Mouse (Mus musculus) heart, embryonic 14.5 days (tissue): ENCODE measurements around the gene Tekt2. TPM values are rescaled to one million over a fixed set of nuclear protein-coding genes. Genes with fewer than 3 reads are reported as not detected.

Experiments used
- ATAC-seq: fragments of 200-750 bp; cut with Nextera tagmentation; 2 replicates; pipeline ENCODE4 v1.8.0; 2017; ENCODE audit warnings: low read depth, moderate TSS enrichment; ENCODE audit not compliant: insufficient number of reproducible peaks, insufficient read depth, low FRiP score
- H3K27ac ChIP-seq, 2 experiments: fragments of 200-500 bp in 1 of 2; fragments of 300-500 bp in 1 of 2; sonication (generic) in 1 of 2; replicated peaks in 1 of 2; 2 replicates each; pipeline ENCODE4 v1.5.1; 2012 to 2014; ENCODE audit warnings: low read depth in 2 of 2, low read length in 2 of 2, control low read depth in 1 of 2, mild to moderate bottlenecking in 1 of 2, mixed read lengths in 1 of 2; ENCODE audit not compliant: control insufficient read depth in 1 of 2, insufficient read depth in 1 of 2
- H3K27me3 ChIP-seq: fragments of 300-500 bp; sonication (generic); 2 replicates; pipeline ENCODE4 v1.6.1; 2014; ENCODE audit warnings: mild to moderate bottlenecking, low read length, control low read depth; ENCODE audit not compliant: control insufficient read depth, insufficient read depth
- H3K36me3 ChIP-seq: fragments of 300-500 bp; sonication (generic); 2 replicates; pipeline ENCODE4 v1.6.1; 2014; ENCODE audit warnings: mild to moderate bottlenecking, control low read depth, low read length, mixed read lengths; ENCODE audit not compliant: control insufficient read depth, insufficient read depth
- H3K4me1 ChIP-seq, 2 experiments: fragments of 200-500 bp in 1 of 2; fragments of 300-500 bp in 1 of 2; sonication (generic) in 1 of 2; 2 replicates each; pipeline ENCODE4 v1.6.1; 2012 to 2014; ENCODE audit warnings: low read length in 2 of 2, control low read depth in 1 of 2, mixed read lengths in 1 of 2; ENCODE audit not compliant: control insufficient read depth in 2 of 2, insufficient read depth in 2 of 2
- H3K4me2 ChIP-seq: fragments of 300-500 bp; sonication (generic); 2 replicates; pipeline ENCODE4 v1.6.1; 2014; ENCODE audit warnings: mild to moderate bottlenecking, low read length
- H3K4me3 ChIP-seq, 2 experiments: fragments of 200-500 bp in 1 of 2; fragments of 300-500 bp in 1 of 2; sonication (generic) in 1 of 2; 2 replicates each; pipeline ENCODE4 v1.5.1; 2012 to 2014; ENCODE audit warnings: low read length in 2 of 2, mild to moderate bottlenecking in 2 of 2, control low read depth in 1 of 2, low read depth in 1 of 2, moderate library complexity in 1 of 2; ENCODE audit not compliant: control insufficient read depth in 1 of 2, insufficient read depth in 1 of 2
- H3K9ac ChIP-seq: fragments of 300-500 bp; sonication (generic); 2 replicates; pipeline ENCODE4 v1.6.1; 2014; ENCODE audit warnings: mild to moderate bottlenecking, low read length
- H3K9me3 ChIP-seq: fragments of 300-500 bp; sonication (generic); 2 replicates; pipeline ENCODE4 v1.6.1; 2016; ENCODE audit warnings: low read length, control low read depth; ENCODE audit not compliant: control insufficient read depth
- WGBS: fragments of 180-500 bp; shearing (Covaris S2); extraction: QIAGEN DNeasy Blood & Tissue Kit; methylation state at CpG from one replicate; pipeline ENCODE4 v1.1.7; 2014; 5-methylcytosine and 5-hydroxymethylcytosine counted together
- polyA plus RNA-seq: library from polyadenylated mRNA; unstranded; fragments of >200 nt; fragmentation: Nextera tagmentation; extraction: Ambion mirVana; gene quantifications from 2 replicates; pipeline ENCODE4 v1.2.1, GENCODE M21; 2014

Tekt2 gene
- polyA plus RNA-seq, 1 experiment from 2014 or later, result 0.96 TPM

DNA sequence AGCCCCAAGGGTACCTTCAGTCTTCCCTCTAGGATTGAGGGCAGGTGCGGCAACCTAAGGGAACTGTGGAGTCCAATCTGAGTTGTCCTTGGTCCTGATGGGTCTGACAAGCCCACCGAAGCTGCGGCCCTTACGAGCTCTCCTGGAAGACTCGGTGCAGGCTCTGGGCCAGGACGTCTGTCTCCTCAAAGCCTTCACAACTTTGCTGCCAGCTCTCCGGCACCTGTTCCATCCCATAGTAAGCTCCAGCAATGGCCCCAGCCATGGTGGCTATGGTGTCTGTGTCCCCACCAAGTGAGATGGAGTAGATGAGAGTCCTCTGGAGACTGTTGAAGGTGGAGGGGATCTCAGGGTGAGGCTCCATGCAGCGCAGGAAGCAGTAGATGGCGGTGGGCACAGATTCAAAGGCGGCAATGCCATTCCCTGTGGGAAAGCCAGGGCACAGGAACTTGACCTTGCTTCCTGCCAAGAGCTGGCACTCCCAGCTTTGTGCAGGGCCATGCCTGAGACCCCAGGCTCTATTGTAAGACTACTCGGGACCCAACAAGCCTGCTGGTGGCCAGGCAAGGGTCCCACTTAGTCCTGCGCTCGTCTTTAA is 8.9 kb downstream of the Tekt2 start:
- H3K27ac ChIP-seq, result no peak overlapping the region
- 91% methylated on average over 13 of the region's 13 CpGs for WGBS

DNA sequence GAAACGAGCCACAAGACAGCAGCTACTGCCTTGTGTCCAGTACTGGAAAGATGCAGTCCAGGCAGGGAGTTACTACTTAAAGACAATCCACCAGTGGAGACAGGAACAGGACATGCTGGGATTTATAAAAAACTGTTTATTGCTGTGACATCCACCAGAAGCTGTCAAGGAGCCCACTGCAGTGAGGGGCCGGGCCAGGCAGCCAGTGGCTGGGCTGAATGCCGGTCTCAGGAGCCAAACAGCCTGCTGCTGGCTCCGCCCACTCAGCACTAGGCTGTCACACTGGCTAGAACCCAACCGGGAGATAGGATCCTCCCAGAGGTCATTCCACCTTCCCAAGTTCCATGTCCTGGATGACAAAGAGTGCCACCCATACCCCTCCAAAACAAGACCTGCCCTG is 9.6 kb downstream of the Tekt2 start:
- Histone ChIP-seq H3K36me3 (peaks cover 38% of the 10 kb centered on the region), H3K4me3 (no peak overlapping the region), H3K27me3 (no peaks in the 10 kb centered on the region), H3K9me3 (no peaks in the 10 kb centered on the region), H3K27ac (no peak overlapping the region), H3K9ac (peak overlapping the region; percentile 11; the same call in 1 of the 2 replicates), H3K4me1 (peaks cover 5 to 13% of the 10 kb centered on the region in 2 experiments), H3K4me2 (no peak overlapping the region)
- ATAC-seq, result 0 out of 2 replicates have a peak, but pooled peaks have one; percentile 41
- WGBS, result 25% methylated on average over 5 of the region's 5 CpGs

More for the DNA sequence above, 8.9 kb downstream of the Tekt2 start:
- no peak overlapping the region for H3K9ac ChIP-seq
- no peak overlapping the region for H3K4me2 ChIP-seq
- no peaks in the 10 kb centered on the region for H3K9me3 ChIP-seq
- ATAC-seq, result no peak
- no peak overlapping the region for H3K4me3 ChIP-seq
- peaks cover 38% of the 10 kb centered on the region for H3K36me3 ChIP-seq
- H3K27me3 ChIP-seq, result no peaks in the 10 kb centered on the region
- peaks cover 5 to 13% of the 10 kb centered on the region in 2 experiments for H3K4me1 ChIP-seq

DNA sequence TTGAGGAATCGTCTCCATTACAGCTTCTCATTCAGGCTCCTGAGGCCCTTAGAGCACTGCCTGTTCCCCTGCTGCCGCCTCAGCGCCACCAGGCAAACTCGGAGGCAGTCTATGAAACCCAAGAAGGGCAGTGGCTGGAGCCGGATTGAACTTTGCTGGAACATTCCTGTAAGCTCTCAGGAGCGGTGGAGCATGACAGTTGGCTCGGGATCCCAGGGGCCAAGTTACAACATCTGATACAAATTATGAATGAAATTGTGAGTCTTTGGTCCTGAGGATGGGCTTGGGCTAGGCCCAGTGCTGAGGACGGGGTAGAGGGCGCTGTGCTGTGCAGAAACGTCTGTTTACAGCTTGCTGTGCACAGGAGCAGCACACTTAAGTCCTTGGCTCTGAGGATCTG is 11.1 kb downstream of the Tekt2 start:
- H3K27me3 ChIP-seq, result no peaks in the 10 kb centered on the region; the same call in 1 of the 2 replicates
- H3K9ac ChIP-seq, result no peak overlapping the region
- H3K27ac ChIP-seq, result no peak overlapping the region
- no peak overlapping the region for H3K4me3 ChIP-seq
- H3K36me3 ChIP-seq, result peaks cover 38% of the 10 kb centered on the region
- no peak for ATAC-seq
- no peaks in the 10 kb centered on the region for H3K9me3 ChIP-seq
- 60% methylated on average over 10 of the region's 10 CpGs for WGBS
- no peak overlapping the region for H3K4me2 ChIP-seq
- H3K4me1 ChIP-seq, result peaks cover 2 to 8% of the 10 kb centered on the region in 2 experiments

DNA sequence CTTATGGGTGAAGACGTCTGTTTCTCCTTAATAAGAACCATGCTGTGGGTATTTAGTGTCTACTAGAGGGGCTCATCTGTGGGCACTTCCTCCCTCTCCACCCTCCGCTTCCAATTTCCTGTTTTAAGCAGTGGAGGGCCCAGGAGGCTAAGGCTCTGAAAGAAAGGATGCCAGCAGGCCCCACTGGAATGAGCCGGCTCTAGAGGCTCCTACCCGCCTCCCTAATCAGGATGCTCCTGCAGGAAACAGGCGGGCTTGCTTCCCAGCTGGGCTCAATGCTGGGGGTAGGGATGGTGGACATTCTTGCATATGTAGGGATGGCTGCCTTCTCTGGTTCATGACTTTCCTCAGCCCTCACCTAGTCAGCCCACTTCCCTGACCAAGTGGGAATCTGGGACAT is 12.3 kb downstream of the Tekt2 start:
- no peaks in the 10 kb centered on the region for H3K9me3 ChIP-seq
- H3K4me1 ChIP-seq, result peaks cover 2 to 9% of the 10 kb centered on the region in 2 experiments
- H3K27ac ChIP-seq, result peak overlapping the region in 1 of 2 experiments; percentile 41; a peak in 1 of 4 replicates
- peaks cover 33% of the 10 kb centered on the region for H3K36me3 ChIP-seq
- H3K27me3 ChIP-seq, result peaks cover 9% of the 10 kb centered on the region; the same call in 1 of the 2 replicates
- H3K9ac ChIP-seq, result no peak overlapping the region
- 40% methylated on average over 5 of the region's 5 CpGs for WGBS
- ATAC-seq, result no peak
- H3K4me2 ChIP-seq, result no peak overlapping the region
- H3K4me3 ChIP-seq, result no peak overlapping the region

DNA sequence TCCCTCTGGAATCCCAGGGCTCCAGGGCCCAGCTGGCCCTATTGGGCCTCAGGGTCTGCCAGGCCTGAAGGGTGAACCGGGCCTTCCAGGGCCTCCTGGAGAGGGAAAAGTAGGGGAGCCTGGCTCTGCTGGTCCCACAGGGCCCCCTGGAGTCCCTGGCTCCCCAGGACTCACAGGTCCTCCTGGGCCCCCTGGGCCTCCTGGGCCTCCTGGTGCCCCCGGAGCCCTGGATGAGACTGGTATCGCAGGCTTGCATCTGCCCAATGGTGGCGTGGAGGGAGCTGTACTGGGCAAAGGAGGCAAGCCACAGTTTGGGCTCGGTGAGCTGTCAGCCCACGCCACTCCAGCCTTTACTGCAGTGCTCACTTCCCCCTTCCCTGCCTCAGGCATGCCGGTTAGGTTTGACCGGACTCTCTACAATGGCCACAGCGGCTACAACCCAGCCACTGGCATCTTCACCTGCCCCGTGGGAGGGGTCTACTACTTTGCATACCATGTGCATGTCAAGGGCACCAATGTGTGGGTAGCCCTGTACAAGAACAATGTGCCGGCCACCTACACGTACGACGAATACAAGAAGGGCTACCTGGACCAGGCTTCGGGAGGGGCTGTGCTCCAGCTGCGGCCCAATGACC is 13.8 kb downstream of the Tekt2 start:
- no peak overlapping the region for H3K9ac ChIP-seq
- peaks cover 18% of the 10 kb centered on the region for H3K36me3 ChIP-seq
- H3K27me3 ChIP-seq, result peaks cover 9% of the 10 kb centered on the region; the same call in 1 of the 2 replicates
- 87% methylated on average over 16 of the region's 16 CpGs for WGBS
- no peak overlapping the region for H3K27ac ChIP-seq
- H3K4me3 ChIP-seq, result no peak overlapping the region
- peaks cover 2 to 9% of the 10 kb centered on the region in 2 experiments for H3K4me1 ChIP-seq
- H3K9me3 ChIP-seq, result no peaks in the 10 kb centered on the region
- H3K4me2 ChIP-seq, result no peak overlapping the region
- ATAC-seq, result no peak

DNA sequence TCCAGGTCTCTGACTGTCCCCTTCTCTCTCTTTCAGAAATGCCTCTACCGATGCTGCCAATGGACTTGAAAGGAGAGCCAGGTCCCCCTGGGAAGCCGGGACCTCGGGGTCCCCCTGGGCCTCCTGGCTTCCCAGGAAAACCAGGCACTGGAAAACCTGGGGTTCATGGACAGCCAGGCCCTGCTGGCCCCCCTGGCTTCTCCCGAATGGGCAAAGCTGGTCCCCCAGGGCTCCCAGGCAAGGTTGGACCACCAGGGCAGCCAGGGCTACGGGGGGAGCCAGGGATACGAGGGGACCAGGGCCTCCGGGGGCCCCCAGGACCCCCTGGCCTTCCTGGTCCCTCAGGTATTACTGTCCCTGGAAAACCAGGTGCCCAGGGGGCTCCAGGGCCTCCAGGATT is 15.1 kb downstream of the Tekt2 start:
- H3K4me3 ChIP-seq, result no peak overlapping the region
- no peak for ATAC-seq
- peaks cover 2 to 6% of the 10 kb centered on the region in 2 experiments for H3K4me1 ChIP-seq
- H3K9me3 ChIP-seq, result peaks cover 5% of the 10 kb centered on the region; the same call in 1 of the 2 replicates
- peaks cover 4% of the 10 kb centered on the region for H3K36me3 ChIP-seq
- peaks cover 9% of the 10 kb centered on the region; the same call in 1 of the 2 replicates for H3K27me3 ChIP-seq
- WGBS, result 59% methylated on average over 7 of the region's 7 CpGs
- no peak overlapping the region for H3K9ac ChIP-seq
- H3K27ac ChIP-seq, result no peak overlapping the region
- H3K4me2 ChIP-seq, result no peak overlapping the region

DNA sequence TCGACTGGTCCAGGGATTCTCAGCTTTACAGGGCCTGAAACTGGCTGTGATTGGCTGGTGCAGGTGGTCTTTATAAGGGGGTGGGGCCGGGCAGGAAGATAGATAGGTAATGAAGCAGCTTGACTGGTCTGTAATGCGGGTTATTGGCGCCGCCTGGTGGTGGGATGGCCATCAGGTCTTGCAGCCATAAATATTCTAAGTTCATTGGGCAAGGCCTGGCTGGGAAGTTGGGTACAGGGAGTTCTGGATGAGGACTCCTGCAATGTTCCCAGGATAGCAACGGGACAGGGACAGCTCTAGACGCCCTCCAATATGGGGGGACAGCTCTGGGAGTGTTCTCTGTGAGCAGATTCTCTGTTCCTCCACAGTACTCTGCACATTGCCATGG is 15.6 kb downstream of the Tekt2 start:
- Histone ChIP-seq H3K27me3 (peaks cover 9% of the 10 kb centered on the region; the same call in 1 of the 2 replicates), H3K4me3 (no peak overlapping the region; a peak in 1 of 4 replicates), H3K9ac (no peak overlapping the region; the same call in 1 of the 2 replicates), H3K36me3 (0 out of 2 replicates have a peak, but pooled peaks cover under 1% of the 10 kb centered on the region), H3K9me3 (peaks cover 5% of the 10 kb centered on the region; the same call in 1 of the 2 replicates), H3K4me2 (peak overlapping the region; percentile 56), H3K27ac (no peak overlapping the region), H3K4me1 (peaks cover 2 to 6% of the 10 kb centered on the region in 2 experiments)
- 0 out of 2 replicates have a peak, but pooled peaks have one; percentile 24 for ATAC-seq
- 0% methylated on average over 7 of the region's 7 CpGs for WGBS
